9 mouse cellular contexts compared by ENCODE assay signal in genomic region chr9:123384696-123385095, GRCm38 (mm10). TPM values are rescaled to one million over a fixed set of nuclear protein-coding genes. Genes with fewer than 3 reads are reported as not detected.
DNase-seq lines count a peak whose midpoint lies in the region; ATAC-seq and TF ChIP-seq lines count a peak whose summit lies in the region.
"Had no signal": no experiment of that assay in that cellular context is flagged by ENCODE, and none has a peak within 500 bp of the region (broad histone marks: within the 10 kb centered on the region; RNA-seq: fewer than 3 reads in every experiment).

No protein-coding gene starts in this region.

- H3K4me2 ChIP-seq in neural tube, embryonic 15.5 days: no peak overlapping the region
- peak overlapping the region; percentile 27 for H3K4me2 ChIP-seq in forebrain, postnatal 0 days (ENCODE audit: low read depth)
- H3K4me2 ChIP-seq in stomach, postnatal 0 days (replicated peaks; ENCODE audit: low read depth): no peak overlapping the region
- H3K4me2 ChIP-seq: intestine, embryonic 15.5 days had no signal

- no peaks in the 10 kb centered on the region for H3K9me3 ChIP-seq in neural tube, embryonic 15.5 days (replicated peaks)
- H3K9me3 ChIP-seq in forebrain, postnatal 0 days (ENCODE audit: low read length): no peaks in the 10 kb centered on the region
- no peaks in the 10 kb centered on the region for H3K9me3 ChIP-seq in stomach, postnatal 0 days (ENCODE audit: control insufficient read depth, low read length)
- H3K9me3 ChIP-seq: intestine, embryonic 15.5 days had no signal

- TF ChIP-seq EP300 in stomach, postnatal 0 days (optimal IDR thresholded peaks at IDR 0.05): no peak

- H3K27ac ChIP-seq in neural tube, embryonic 15.5 days (replicated peaks): 0 out of 2 replicates have a peak overlapping the region, but pooled peaks have one; percentile 23
- H3K27ac ChIP-seq in forebrain, postnatal 0 days (ENCODE audit: low read depth, low read length): peak overlapping the region; percentile 89
- peak overlapping the region; percentile 40 for H3K27ac ChIP-seq in stomach, postnatal 0 days (replicated peaks)
- H3K27ac ChIP-seq: intestine, embryonic 15.5 days had no signal

- H3K4me1 ChIP-seq in neural tube, embryonic 15.5 days: peaks cover 14% of the 10 kb centered on the region
- peaks cover 20% of the 10 kb centered on the region for H3K4me1 ChIP-seq in forebrain, postnatal 0 days (ENCODE audit: insufficient read depth)
- no peaks in the 10 kb centered on the region for H3K4me1 ChIP-seq in stomach, postnatal 0 days (replicated peaks; ENCODE audit: control insufficient read depth, insufficient read depth)

- 48% methylated on average over 3 of the region's 3 CpGs for WGBS in neural tube, embryonic 15.5 days
- WGBS in forebrain, postnatal 0 days: 25% methylated on average over 3 of the region's 3 CpGs
- WGBS in stomach, postnatal 0 days: 47% methylated on average over 3 of the region's 3 CpGs

- no peak overlapping the region for H3K4me3 ChIP-seq in neural tube, embryonic 15.5 days (replicated peaks)
- H3K4me3 ChIP-seq in forebrain, postnatal 0 days (ENCODE audit: low read depth, low read length): no peak overlapping the region
- no peak overlapping the region for H3K4me3 ChIP-seq in stomach, postnatal 0 days (ENCODE audit: low read depth, low read length)
- H3K4me3 ChIP-seq: intestine, embryonic 15.5 days had no signal

- peaks cover 11% of the 10 kb centered on the region; the same call in 1 of the 2 replicates for H3K36me3 ChIP-seq in neural tube, embryonic 15.5 days
- peaks cover 5% of the 10 kb centered on the region; the same call in 1 of the 2 replicates for H3K36me3 ChIP-seq in forebrain, postnatal 0 days (ENCODE audit: insufficient read depth)
- no peaks in the 10 kb centered on the region for H3K36me3 ChIP-seq in stomach, postnatal 0 days (ENCODE audit: control insufficient read depth, insufficient read depth, low read length)
- H3K36me3 ChIP-seq: intestine, embryonic 15.5 days had no signal

- no peak overlapping the region for H3K9ac ChIP-seq in neural tube, embryonic 15.5 days (replicated peaks)
- peak overlapping the region; percentile 14; the same call in 1 of the 2 replicates for H3K9ac ChIP-seq in forebrain, postnatal 0 days
- no peak overlapping the region for H3K9ac ChIP-seq in stomach, postnatal 0 days (ENCODE audit: low read length)
- H3K9ac ChIP-seq: intestine, embryonic 15.5 days had no signal

- H3K27me3 ChIP-seq in neural tube, embryonic 15.5 days (replicated peaks): no peaks in the 10 kb centered on the region
- H3K27me3 ChIP-seq in forebrain, postnatal 0 days (ENCODE audit: insufficient read depth, low read length): no peaks in the 10 kb centered on the region
- no peaks in the 10 kb centered on the region for H3K27me3 ChIP-seq in stomach, postnatal 0 days (ENCODE audit: control insufficient read depth, insufficient read depth, low read length)
- H3K27me3 ChIP-seq: intestine, embryonic 15.5 days had no signal

- no peak for DNase-seq in neural tube, embryonic 10.5 days (ENCODE audit: extremely low spot score, low spot score)
- peak; percentile 78 for DNase-seq in forebrain, postnatal 0 days
- DNase-seq in layer of hippocampus, postnatal 14 days (ENCODE audit: low spot score in 2 of 2): peak; percentile 69 to 72
- DNase-seq in stomach, postnatal 0 days (ENCODE audit: low spot score): no peak
- DNase-seq in kidney, adult 18-20 months: no peak
- no peak for DNase-seq in ovary, postnatal 14 days (ENCODE audit: low spot score)
- DNase-seq in spleen, postnatal 4 days (ENCODE audit: low spot score in 2 of 2): no peak

- ATAC-seq in neural tube, embryonic 15.5 days (ENCODE audit: low FRiP score): no peak; the same call in 1 of the 2 replicates
- peak; percentile 75 for ATAC-seq in forebrain, postnatal 0 days
- no peak for ATAC-seq in stomach, postnatal 0 days (ENCODE audit: low FRiP score, low TSS enrichment)
- ATAC-seq: intestine, embryonic 15.5 days had no signal

- TF ChIP-seq CTCF in forebrain, postnatal 0 days (IDR thresholded peaks at IDR 0.05; ENCODE audit: low read depth): no peak
- no peak for TF ChIP-seq CTCF in stomach, postnatal 0 days (IDR thresholded peaks at IDR 0.05; ENCODE audit: low read depth)

RNA-seq across cellular contexts. Expression of gene Lars2, which starts 18.0 kb away (rescaled TPM):
- polyA plus RNA-seq in neural tube, embryonic 15.5 days (2015; fragmentation: Nextera tagmentation; extraction: Ambion mirVana): 682 and 683 TPM in 2 replicates
- 83.3 and 174 TPM in 2 replicates for total RNA-seq in forebrain, postnatal 0 days (2014; rRNA removed)
- polyA plus RNA-seq in forebrain, postnatal 0 days (2015; fragmentation: Nextera tagmentation; extraction: Ambion mirVana): 876 and 957 TPM in 2 replicates
- total RNA-seq in layer of hippocampus, postnatal 14 days (2021): 10 to 100 TPM; 78.0 to 86.2 TPM
- 1,098 and 1,252 TPM in 2 replicates for polyA plus RNA-seq in stomach, postnatal 0 days (2015; fragmentation: Nextera tagmentation; extraction: Ambion mirVana)

Comparison
In these comparisons a context has a peak if more than half of its experiments do, and no peak if none do; other contexts are left out.
1. H3K27ac ChIP-seq: peak in every context shown above with its lines; median percentile 89 in forebrain, postnatal 0 days; 40 in stomach, postnatal 0 days; 23 in neural tube, embryonic 15.5 days.
2. DNase-seq: peak in forebrain, postnatal 0 days (single experiment) and layer of hippocampus, postnatal 14 days (2 of 2); none in neural tube, embryonic 10.5 days (single experiment), stomach, postnatal 0 days (single experiment), kidney, adult 18-20 months (single experiment), ovary, postnatal 14 days (single experiment) and spleen, postnatal 4 days (0 of 2).